Mouse (Mus musculus) gastrocnemius, postnatal 4 days (tissue): Measurements from ENCODE around the gene Atp6v0e2. TPM values are rescaled to one million over a fixed set of nuclear protein-coding genes. Genes with fewer than 3 reads are reported as not detected.
"Not testable (repeated sequence)": the region's sequence is repeated elsewhere in the genome, so short reads cannot be mapped to it uniquely, and the experiment has no call there.

ENCODE experiments used
- DNase-seq, 2 experiments: peaks; one replicate each; pipeline ENCODE4 v3.0.0; 2021 to 2022; ENCODE audit warnings: low spot score in 2 of 2, mixed read lengths in 2 of 2
- long read RNA-seq, 2 experiments: library from polyadenylated mRNA; stranded (forward); transcript quantifications; one replicate each; pipeline ENCODE4 v2.0.0; 2021
- total RNA-seq, 2 experiments: library from RNA; stranded (reverse); gene quantifications; 2 replicates each; pipeline ENCODE4 v1.2.3; 2021

Gene Atp6v0e2
- total RNA-seq, result 10 to 100 TPM; 29.7 to 33.3 TPM
- long read RNA-seq, experiment 1, transcript Atp6v0e2-201 (4 exons, 1,789 nt), result major isoform, 55 of 58 reads
- long read RNA-seq, experiment 1, partial matches to known transcripts, result 2 of 58 reads
- long read RNA-seq, experiment 1, other reads (novel, unspliced or antisense), result 0 of 58 reads
- long read RNA-seq, experiment 2, transcript Atp6v0e2-201 (4 exons, 1,789 nt), result major isoform, 56 of 61 reads
- long read RNA-seq, experiment 2, partial matches to known transcripts, result 3 of 61 reads
- long read RNA-seq, experiment 2, other reads (novel, unspliced or antisense), result 2 of 61 reads

DNA sequence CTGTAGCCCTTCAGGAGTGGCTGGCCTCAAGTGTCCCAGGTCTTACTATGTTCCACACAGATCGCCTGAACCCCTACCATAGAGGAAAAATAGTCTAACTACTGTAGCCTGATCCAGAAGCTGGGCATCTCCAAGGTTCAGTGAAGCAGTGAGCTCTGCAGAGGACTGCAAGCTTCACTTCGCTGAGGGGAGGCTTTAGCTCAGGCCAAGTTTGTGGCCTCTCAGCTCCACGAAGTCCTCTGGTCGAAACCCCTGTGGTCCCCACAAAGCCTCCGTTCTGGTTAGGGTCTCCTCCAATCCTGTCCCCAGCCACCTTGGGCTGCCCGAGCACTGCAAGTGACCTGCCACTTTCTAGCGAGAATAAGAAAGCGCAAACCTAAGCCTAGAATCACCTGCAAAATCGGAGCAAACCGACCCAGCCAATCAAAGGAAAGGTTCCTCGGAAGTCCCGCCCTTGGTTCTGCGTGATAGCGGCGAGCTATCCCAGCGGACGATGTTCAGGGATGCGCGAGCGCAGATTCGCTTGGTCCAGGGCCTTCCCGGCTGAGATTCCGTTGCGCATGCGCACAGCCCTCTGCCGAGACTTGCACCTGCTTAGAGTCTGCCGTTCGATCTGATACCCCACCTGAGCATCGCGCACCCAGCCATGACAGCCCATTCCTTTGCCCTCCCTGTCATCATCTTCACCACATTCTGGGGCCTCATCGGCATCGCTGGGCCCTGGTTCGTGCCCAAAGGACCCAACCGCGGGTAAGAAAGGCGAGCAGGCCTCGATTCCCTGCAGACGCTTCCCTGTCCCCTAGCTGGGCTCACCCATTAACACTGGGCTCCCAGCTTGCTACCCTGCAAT is at the start of gene Atp6v0e2:
Gene Atp6v0e2, plus strand, starts transcription at position 511 of the 850 bp plus-strand sequence.
- DNase-seq, result peak; percentile 64 to 80

DNA sequence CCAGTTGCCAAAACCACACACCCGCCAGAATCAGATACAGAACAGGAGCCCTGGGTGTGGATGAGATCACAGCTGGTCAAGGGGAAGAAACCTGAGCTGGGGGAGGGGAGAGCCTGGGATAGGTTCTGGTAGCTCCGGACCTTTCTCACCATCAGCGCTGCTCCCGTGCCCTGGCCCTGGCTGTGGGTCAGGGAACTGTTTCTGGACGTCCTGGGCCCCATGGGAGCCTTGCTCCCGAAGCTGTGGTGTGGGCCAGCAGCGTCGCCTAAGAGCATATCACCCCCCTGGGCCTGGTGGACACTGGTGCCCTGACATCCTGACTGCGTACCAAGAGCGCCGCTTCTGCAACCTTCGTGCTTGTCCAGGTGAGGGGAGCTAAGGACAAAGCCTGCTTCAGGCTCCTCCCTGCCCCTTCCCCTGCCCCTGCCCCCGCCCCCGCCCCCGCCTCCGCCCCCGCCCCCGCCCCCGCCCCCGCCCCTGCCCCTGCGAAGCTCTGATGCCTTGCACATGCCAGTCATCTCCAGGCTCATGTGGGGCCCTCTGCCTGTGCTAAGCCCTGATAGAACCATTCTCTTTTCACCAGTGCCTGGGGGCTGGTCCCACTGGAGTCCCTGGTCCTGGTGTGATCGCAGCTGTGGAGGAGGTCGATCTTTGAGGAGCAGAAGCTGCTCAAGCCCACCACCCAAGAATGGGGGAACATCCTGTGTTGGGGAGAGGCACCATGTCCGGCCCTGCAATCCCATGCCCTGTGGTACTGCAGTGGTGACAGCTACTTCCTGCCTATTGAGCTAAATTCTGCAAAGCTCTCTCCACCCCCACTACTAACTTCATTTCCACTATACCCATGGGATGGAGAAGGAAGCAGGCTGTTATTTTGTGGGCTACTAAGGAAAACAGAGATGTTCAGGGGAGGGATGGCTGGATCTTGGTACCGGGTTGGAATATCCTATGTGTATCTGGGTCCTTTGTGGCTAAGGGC is 49.4 kb upstream of the Atp6v0e2 start:
- DNase-seq, result no peak

- DNase-seq, result no peak
Measured at GRCm38 (mm10) chr6:48489741-48490140, 47.7 kb upstream of the Atp6v0e2 start.

GRCm38 (mm10) chr6:48491361-48491760 is 46.1 kb upstream of the Atp6v0e2 start:
- no peak for DNase-seq

DNA sequence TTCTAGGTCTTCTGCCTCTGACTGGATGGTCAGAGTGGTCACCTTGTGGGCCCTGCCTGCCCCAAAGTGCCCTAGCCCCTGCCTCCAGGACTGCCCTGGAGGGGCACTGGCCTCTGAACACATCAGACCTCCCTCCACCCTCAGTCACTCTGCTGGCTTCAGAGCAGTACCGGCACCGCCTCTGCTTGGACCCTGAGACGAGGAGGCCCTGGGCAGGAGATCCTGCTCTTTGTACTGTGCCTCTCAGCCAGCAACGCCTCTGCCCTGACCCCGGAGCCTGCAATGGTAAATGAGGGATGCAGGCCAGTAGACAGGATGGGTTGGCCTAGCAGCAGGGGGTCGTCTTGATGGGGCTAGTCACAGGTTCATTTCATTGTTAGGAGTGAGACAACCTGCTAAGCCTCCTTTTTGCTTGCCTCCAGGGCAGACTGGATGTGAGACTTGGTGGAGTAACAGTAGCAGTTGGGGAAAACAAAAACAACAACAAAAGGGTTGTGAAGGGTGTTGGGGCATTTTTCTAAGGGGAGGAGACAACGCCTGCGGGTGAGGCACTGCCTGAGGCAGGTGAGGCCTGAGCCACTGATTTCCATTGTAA is 44.2 kb upstream of the Atp6v0e2 start:
- no peak for DNase-seq

- no peak for DNase-seq
Measured at GRCm38 (mm10) chr6:48497521-48497920, 39.9 kb upstream of the Atp6v0e2 start.

GRCm38 (mm10) chr6:48503847-48504240 is 33.6 kb upstream of the Atp6v0e2 start:
- no peak for DNase-seq

DNA sequence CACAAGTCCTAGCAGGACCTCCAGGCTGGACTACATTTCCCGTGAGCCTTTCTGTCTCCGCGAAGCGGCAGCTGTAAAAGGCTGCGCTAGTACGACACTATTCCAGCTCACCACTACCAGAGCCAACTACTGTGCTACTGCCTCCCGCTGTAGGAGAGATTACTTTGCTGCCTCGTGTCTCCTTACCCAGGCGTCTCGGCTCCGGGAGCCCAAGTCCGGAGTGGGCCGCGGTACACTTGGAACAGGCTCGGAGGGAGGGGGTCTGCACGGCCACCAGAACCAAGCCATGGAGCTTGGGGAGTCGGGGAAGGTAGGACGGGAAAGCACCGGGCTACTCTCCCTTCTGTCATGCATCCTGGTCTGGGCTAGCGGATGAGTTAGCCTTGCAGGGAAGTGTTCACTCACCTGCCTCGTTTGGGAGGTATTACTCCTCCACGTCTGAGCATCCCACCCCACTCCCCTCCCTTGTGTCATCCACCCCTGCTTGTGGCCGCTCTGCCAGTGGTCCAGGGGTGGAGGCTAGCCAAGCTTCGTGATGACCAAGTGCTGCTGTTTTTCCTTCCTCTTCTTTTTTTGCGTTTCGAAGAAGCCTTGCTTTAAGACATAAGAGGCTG is 33.1 kb upstream of the Atp6v0e2 start:
- DNase-seq, result peak; percentile 54 to 79

DNA sequence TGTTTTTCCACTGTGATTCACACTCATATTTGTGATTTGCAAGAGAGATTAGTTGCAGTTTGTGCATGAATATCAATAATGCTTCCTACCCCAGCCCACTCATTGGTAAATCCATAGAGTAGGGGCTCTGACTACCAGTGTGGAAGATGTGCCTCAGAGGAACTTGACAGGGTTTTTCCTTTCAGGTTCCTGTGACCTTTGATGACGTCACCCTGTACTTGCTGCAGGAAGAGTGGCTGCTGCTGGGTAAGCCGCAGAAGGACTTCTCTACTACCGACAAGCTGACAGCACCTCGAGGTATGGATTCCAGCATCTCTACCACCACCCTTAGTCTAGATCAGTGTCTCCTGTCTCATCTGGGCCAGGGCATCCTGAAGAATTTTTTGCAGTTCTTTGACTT is 29.3 kb upstream of the Atp6v0e2 start:
- no peak for DNase-seq

DNA sequence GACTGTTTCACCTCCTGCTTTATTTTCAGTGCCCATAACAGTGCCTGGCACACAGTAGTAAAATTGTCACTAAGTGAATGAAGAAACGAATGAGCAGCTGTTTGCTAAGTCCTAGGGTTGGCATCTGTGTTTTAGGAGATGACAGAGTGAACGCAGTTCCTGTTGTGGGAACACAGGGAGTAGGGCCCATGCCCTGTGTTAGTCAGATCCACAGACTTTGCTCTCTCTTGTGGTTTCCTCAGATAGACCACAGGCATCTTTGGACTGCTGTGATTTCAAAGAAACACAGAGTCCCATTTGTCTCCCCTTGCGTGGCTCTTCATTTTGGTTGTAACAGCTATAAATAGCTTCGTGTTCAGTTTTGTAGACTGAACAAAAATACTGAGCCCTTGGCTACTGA is 27.0 kb upstream of the Atp6v0e2 start:
- no peak for DNase-seq

DNA sequence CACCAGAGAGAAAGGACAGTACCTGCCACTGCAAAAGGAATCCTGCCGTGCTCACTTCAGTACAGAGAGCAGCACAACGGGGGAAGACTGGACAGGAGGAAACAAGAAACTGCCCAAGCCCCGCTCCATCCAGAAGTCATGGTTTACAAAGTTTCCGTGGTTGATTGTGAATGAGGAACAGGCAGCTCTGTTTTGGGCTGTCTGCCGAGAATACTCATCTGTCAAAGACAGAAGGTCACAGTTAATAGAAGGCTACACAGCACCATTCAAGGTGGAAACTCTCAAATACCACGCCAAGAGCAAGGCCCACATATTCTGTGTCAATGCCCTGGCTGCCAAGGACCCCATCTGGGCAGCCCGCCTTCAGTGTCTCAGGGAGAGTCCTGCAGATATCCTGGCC is 25.6 kb upstream of the Atp6v0e2 start:
- no peak for DNase-seq

DNA sequence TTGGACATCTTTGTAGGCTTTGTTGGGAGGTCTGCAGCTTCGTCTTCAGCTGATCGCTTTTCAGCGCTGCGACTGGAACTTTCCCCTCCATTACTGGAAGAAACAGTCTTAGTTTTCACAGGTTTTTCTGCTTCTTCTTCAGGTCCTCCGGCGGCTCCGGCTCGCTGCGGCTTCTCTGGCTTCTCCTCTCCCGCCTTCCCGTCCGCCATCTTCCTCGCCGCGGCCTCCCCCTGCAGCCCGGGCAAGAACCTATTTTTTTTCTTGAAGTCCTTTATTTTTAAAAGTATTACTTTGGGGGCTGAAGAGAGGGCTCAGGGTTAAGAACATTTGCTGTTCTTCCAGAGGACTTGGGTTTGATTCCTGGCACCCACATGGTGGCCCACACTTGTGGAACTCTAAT is 12.5 kb upstream of the Atp6v0e2 start:
- DNase-seq, result not testable (repeated sequence)

DNA sequence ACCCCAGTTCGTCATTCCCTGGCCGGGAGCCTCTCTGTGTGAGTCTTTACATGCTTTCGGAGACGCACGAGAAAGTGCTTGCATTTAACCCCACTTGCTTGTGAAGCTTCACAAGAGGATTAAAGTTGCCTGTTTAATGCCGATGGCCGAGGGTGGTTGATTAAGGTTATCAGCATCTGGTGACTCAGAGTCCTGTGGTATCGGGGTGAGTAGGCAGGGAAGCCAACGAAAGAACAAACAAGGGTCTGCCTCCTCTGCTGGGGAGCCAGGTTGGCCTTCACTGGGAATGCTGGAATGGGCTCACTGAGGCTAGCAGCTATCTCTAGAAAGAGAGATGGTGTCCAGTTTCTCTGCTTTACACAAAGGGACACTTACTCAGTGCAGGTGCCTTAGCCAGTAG is 9.5 kb upstream of the Atp6v0e2 start:
- DNase-seq, result no peak

GRCm38 (mm10) chr6:48529261-48529660 is 8.2 kb upstream of the Atp6v0e2 start:
- DNase-seq, result no peak

- no peak for DNase-seq
Measured at GRCm38 (mm10) chr6:48529871-48530440, 7.5 kb upstream of the Atp6v0e2 start.

DNA sequence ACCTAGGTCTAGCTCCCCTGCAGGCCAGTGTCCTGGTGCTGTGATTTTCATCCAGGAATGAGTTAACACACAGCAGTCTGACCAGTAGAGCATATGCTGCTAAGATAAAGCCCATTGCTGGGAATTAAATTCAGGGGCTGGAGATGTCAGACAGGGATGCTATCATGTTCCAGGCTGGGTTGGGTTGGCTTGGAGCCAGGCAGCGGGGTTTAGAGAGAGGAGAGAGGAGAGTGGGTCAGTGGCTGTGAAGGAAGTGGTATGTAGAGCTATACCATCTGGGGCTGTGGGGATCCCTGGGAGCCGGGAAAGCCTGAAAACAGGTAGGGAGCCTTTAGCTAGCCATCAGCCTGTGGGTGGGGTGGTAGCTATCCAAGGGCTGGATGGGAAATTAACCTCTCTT is 6.6 kb upstream of the Atp6v0e2 start:
- DNase-seq, result no peak

GRCm38 (mm10) chr6:48533475-48533874 is 3.9 kb upstream of the Atp6v0e2 start:
- no peak for DNase-seq

DNA sequence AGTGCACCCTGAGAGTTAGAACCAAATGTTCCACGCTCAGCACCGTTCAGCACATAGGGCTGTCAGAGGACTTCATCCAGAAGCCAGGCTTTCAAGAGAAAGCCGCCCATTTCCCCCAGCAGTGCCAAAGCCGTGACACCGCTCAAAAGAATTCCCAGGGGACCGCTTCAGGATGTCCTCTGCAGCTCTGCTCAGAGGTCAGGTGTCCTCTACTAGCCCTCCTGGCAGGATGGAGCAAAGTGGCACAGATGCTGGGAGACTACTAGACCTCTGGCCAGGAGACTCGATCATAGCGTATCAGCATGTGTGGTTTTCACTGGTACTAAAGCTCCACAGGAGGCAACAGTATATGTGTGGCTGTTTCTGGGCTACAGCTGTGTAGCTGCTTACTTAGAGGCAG is 2.5 kb upstream of the Atp6v0e2 start:
- no peak for DNase-seq

DNA sequence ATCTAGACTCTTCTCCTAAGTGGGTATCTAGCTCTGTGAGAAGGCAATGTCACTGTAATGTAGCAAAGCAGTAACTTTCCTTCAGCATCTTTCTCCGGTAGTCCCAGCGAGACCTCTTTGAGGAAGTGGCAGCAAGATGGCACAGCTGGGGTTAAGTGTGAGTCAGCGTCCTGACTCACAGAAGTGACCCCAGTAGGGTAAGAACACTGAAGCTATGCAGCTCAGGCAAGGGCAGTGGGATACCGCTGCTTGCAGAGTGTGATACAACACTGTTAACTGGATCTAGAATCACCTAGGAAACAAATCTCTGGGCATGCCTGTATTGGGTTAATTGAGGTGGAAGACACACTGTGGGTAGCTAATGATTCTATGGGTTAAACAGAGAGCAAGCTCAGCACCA is 1.3 kb upstream of the Atp6v0e2 start:
- no peak for DNase-seq
